Mouse (Mus musculus) stomach, postnatal 0 days (tissue): ENCODE results near the gene Lrrc75a. TPM values are rescaled to one million over a fixed set of nuclear protein-coding genes. Genes with fewer than 3 reads are reported as not detected.

ENCODE experiments used
- ATAC-seq: fragments of 200-750 bp; cut with Nextera tagmentation; 2 replicates; pipeline ENCODE4 v1.8.0; 2017; ENCODE audit not compliant: low FRiP score, low TSS enrichment
- DNase-seq: peaks from one replicate; pipeline ENCODE4 v3.0.0-alpha.2; 2016; ENCODE audit warnings: low spot score
- H3K27ac ChIP-seq: fragments of 300-500 bp; sonication (generic); replicated peaks from 2 replicates; pipeline ENCODE4 v1.5.1; 2014; ENCODE audit warnings: mild to moderate bottlenecking, control low read depth
- H3K27me3 ChIP-seq: fragments of 300-500 bp; sonication (generic); 2 replicates; pipeline ENCODE4 v1.6.1; 2014; ENCODE audit warnings: low read length; ENCODE audit not compliant: control insufficient read depth, insufficient read depth
- H3K36me3 ChIP-seq: fragments of 300-500 bp; sonication (generic); 2 replicates; pipeline ENCODE4 v1.6.1; 2014; ENCODE audit warnings: low read length, mixed read lengths; ENCODE audit not compliant: control insufficient read depth, insufficient read depth
- H3K4me1 ChIP-seq: fragments of 300-500 bp; sonication (generic); replicated peaks from 2 replicates; pipeline ENCODE4 v1.6.1; 2014; ENCODE audit warnings: antibody characterized with exemption; ENCODE audit not compliant: control insufficient read depth, insufficient read depth
- H3K4me2 ChIP-seq: fragments of 300-500 bp; sonication (generic); replicated peaks from 2 replicates; pipeline ENCODE4 v1.6.1; 2014; ENCODE audit warnings: low read depth, mild to moderate bottlenecking, control low read depth, moderate library complexity
- H3K4me3 ChIP-seq: fragments of 300-500 bp; sonication (generic); 2 replicates; pipeline ENCODE4 v1.5.1; 2014; ENCODE audit warnings: low read depth, low read length, control low read depth
- H3K9ac ChIP-seq: fragments of 300-500 bp; sonication (generic); 2 replicates; pipeline ENCODE4 v1.6.1; 2014; ENCODE audit warnings: mild to moderate bottlenecking, low read length, control low read depth, mixed read lengths
- H3K9me3 ChIP-seq: fragments of 300-500 bp; sonication (generic); 2 replicates; pipeline ENCODE4 v1.6.1; 2016; ENCODE audit warnings: low read length; ENCODE audit not compliant: control insufficient read depth
- CTCF ChIP-seq: IDR thresholded peaks from 2 replicates; pipeline ENCODE4 v1.5.1; 2016; ENCODE audit warnings: antibody characterized with exemption, low read depth, mild to moderate bottlenecking, moderate library complexity
- EP300 ChIP-seq: optimal IDR thresholded peaks from 2 replicates; pipeline ENCODE3; 2016; ENCODE audit warnings: antibody characterized with exemption
- WGBS: fragments of 180-500 bp; shearing (Covaris S2); extraction: QIAGEN DNeasy Blood & Tissue Kit; methylation state at CpG from one replicate; pipeline ENCODE4 v1.1.7; 2014; 5-methylcytosine and 5-hydroxymethylcytosine counted together
- polyA plus RNA-seq: library from polyadenylated mRNA; unstranded; fragments of >200 nt; fragmentation: Nextera tagmentation; extraction: Ambion mirVana; gene quantifications from 2 replicates; pipeline ENCODE4 v1.2.1, GENCODE M21; 2015

Gene Lrrc75a
- polyA plus RNA-seq, 1 experiment from 2014 or later: 7.3 TPM

GRCm38 (mm10) chr11:62630225-62630821 lies 18.0 kb downstream of the Lrrc75a start:
- no peaks in the 10 kb centered on the region for H3K9me3 ChIP-seq
- no peaks in the 10 kb centered on the region for H3K27me3 ChIP-seq
- H3K4me3 ChIP-seq: no peak overlapping the region
- no peaks in the 10 kb centered on the region for H3K36me3 ChIP-seq
- H3K4me2 ChIP-seq: 0 out of 2 replicates have a peak overlapping the region, but pooled peaks have one; percentile 8
- no peak overlapping the region for H3K27ac ChIP-seq
- ATAC-seq (peak; percentile 36; the same call in 1 of the 2 replicates), DNase-seq (no peak)
- TF ChIP-seq EP300: no peak
- no peak for TF ChIP-seq CTCF
- H3K4me1 ChIP-seq: peaks cover 3% of the 10 kb centered on the region; the same call in 1 of the 2 replicates
- H3K9ac ChIP-seq: no peak overlapping the region; the same call in 1 of the 2 replicates
- WGBS: 11% methylated on average over 11 of the region's 11 CpGs

- TF ChIP-seq EP300: no peak
- TF ChIP-seq CTCF: no peak
- H3K9ac ChIP-seq: no peak overlapping the region
- H3K27ac ChIP-seq: 0 out of 2 replicates have a peak overlapping the region, but pooled peaks have one; percentile 30
- peak; percentile 65 for DNase-seq
- no peaks in the 10 kb centered on the region for H3K36me3 ChIP-seq
- no peaks in the 10 kb centered on the region for H3K27me3 ChIP-seq
- H3K4me1 ChIP-seq: peaks cover 3% of the 10 kb centered on the region; the same call in 1 of the 2 replicates
- WGBS: 18% methylated on average over 9 of the region's 9 CpGs
- peak; percentile 28; the same call in 1 of the 2 replicates for ATAC-seq
- no peaks in the 10 kb centered on the region for H3K9me3 ChIP-seq
- no peak overlapping the region for H3K4me3 ChIP-seq
- 0 out of 2 replicates have a peak overlapping the region, but pooled peaks have one; percentile 14 for H3K4me2 ChIP-seq
Measured at GRCm38 (mm10) chr11:62629352-62630224, 18.7 kb downstream of the Lrrc75a start.

- DNase-seq (peak; percentile 60), ATAC-seq (peak; percentile 81)
- no peak for TF ChIP-seq EP300
- TF ChIP-seq CTCF: no peak
- Histone ChIP-seq H3K4me3 (no peak overlapping the region), H3K9me3 (no peaks in the 10 kb centered on the region), H3K27me3 (no peaks in the 10 kb centered on the region), H3K36me3 (no peaks in the 10 kb centered on the region), H3K4me1 (peaks cover 5% of the 10 kb centered on the region; the same call in 1 of the 2 replicates), H3K27ac (peak overlapping the region; percentile 83), H3K4me2 (no peak overlapping the region), H3K9ac (peak overlapping the region; percentile 13; the same call in 1 of the 2 replicates)
- WGBS: 52% methylated on average over 10 of the region's 10 CpGs
Measured at GRCm38 (mm10) chr11:62624341-62625291, 23.7 kb downstream of the Lrrc75a start.

GRCm38 (mm10) chr11:62622850-62623249 lies 25.5 kb downstream of the Lrrc75a start:
- 69% methylated on average over 4 of the region's 4 CpGs for WGBS
- no peak overlapping the region for H3K4me3 ChIP-seq
- H3K27ac ChIP-seq: peak overlapping the region; percentile 1; the same call in 1 of the 2 replicates
- H3K4me2 ChIP-seq: no peak overlapping the region
- no peaks in the 10 kb centered on the region for H3K27me3 ChIP-seq
- H3K9ac ChIP-seq: no peak overlapping the region
- no peak for ATAC-seq
- peaks cover 5% of the 10 kb centered on the region; the same call in 1 of the 2 replicates for H3K4me1 ChIP-seq
- no peak for DNase-seq
- no peaks in the 10 kb centered on the region for H3K9me3 ChIP-seq
- H3K36me3 ChIP-seq: no peaks in the 10 kb centered on the region
- no peak for TF ChIP-seq EP300
- no peak for TF ChIP-seq CTCF

- ATAC-seq (no peak), DNase-seq (no peak)
- H3K9ac ChIP-seq: no peak overlapping the region
- H3K36me3 ChIP-seq: no peaks in the 10 kb centered on the region
- no peak overlapping the region for H3K4me2 ChIP-seq
- WGBS: 74% methylated on average over 4 of the region's 4 CpGs
- TF ChIP-seq EP300 (no peak), CTCF (0 out of 2 replicates have a peak, but pooled peaks have one; percentile 2)
- no peak overlapping the region for H3K4me3 ChIP-seq
- H3K9me3 ChIP-seq: no peaks in the 10 kb centered on the region
- H3K4me1 ChIP-seq: peaks cover 5% of the 10 kb centered on the region; the same call in 1 of the 2 replicates
- H3K27ac ChIP-seq: no peak overlapping the region
- H3K27me3 ChIP-seq: no peaks in the 10 kb centered on the region
Measured at GRCm38 (mm10) chr11:62621586-62622283, 26.6 kb downstream of the Lrrc75a start.
